In the genomic region with DNA sequence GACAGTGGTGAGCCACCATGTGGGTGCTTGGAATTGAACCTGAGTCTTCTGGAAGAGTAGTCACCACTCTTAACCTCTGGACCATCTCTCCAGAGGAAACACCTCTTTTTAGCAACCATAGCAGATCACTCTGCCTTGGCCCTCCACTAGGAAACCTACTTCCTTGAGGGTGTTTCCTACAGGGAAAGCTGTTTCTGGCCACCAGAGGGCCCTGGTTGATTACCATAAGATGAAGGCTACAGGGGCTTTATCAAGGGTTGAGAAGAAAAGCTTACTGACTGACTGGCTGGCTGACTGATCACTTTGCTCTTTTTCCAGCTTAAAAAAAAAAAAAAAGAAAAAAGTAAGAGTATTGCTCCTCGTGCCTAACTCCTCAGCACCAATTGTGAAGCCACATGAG, we compare ENCODE assay signal across 8 mouse cellular contexts. TPM values are rescaled to one million over a fixed set of nuclear protein-coding genes. Genes with fewer than 3 reads are reported as not detected.
DNase-seq lines count a peak whose midpoint lies in the region; ATAC-seq and TF ChIP-seq lines count a peak whose summit lies in the region.

No protein-coding gene starts in this region.

- no peak overlapping the region for H3K4me2 ChIP-seq in stomach, embryonic 16.5 days (ENCODE audit: low read depth, low read length)

- DNase-seq in 416B (ENCODE audit: low read depth): peak; percentile 93
- DNase-seq in adrenal gland, adult 2 months: peak; percentile 77
- DNase-seq in embryo, embryonic 11 days: peak; percentile 87
- DNase-seq in heart, adult 18-20 months: peak; percentile 88 to 89
- peak; percentile 87 for DNase-seq in kidney, adult 2 months
- peak; percentile 85 for DNase-seq in left cerebral cortex, postnatal 4 days
- peak; percentile 78 for DNase-seq in naive thymus-derived CD4-positive, alpha-beta T cell, adult 2 months (ENCODE audit: low read depth)

- no peak overlapping the region for H3K4me3 ChIP-seq in kidney, adult 2 months (ENCODE audit: insufficient read depth, low read depth, low read length)
- H3K4me3 ChIP-seq in stomach, embryonic 16.5 days (replicated peaks; ENCODE audit: low read length): no peak overlapping the region

- no peaks in the 10 kb centered on the region for H3K9me3 ChIP-seq in stomach, embryonic 16.5 days (replicated peaks; ENCODE audit: control insufficient read depth, low read length)

- 0 out of 2 replicates have a peak, but pooled peaks cover 3% of the 10 kb centered on the region for H3K4me1 ChIP-seq in kidney, adult 2 months (ENCODE audit: control insufficient read depth, insufficient read depth, low read length)
- no peaks in the 10 kb centered on the region for H3K4me1 ChIP-seq in stomach, embryonic 16.5 days (ENCODE audit: control insufficient read depth, insufficient read depth, low read length)

- TF ChIP-seq CTCF in kidney, adult 2 months (conservative IDR thresholded peaks at IDR 0.05; ENCODE audit: insufficient read depth, insufficient read length, low read depth, low read length): peak; percentile 57

- no peak for TF ChIP-seq POLR2A in kidney, adult 2 months (IDR thresholded peaks at IDR 0.05; ENCODE audit: low read depth, low read length)

- ATAC-seq in stomach, embryonic 16.5 days (ENCODE audit: insufficient read depth, low FRiP score): peak; percentile 54; the same call in 1 of the 2 replicates

- intact Hi-C loops in left cerebral cortex, postnatal 4 days (cut with DNase I): loop anchor here (5.0 to 10.0 kb wide), 3 partner anchors 229 to 689 kb away; no protein-coding TSS in a partner anchor

- H3K36me3 ChIP-seq in kidney, adult 2 months (ENCODE audit: control insufficient read depth, insufficient read depth, low read length): no peaks in the 10 kb centered on the region
- H3K36me3 ChIP-seq in stomach, embryonic 16.5 days (ENCODE audit: control insufficient read depth, insufficient read depth, low read length): no peaks in the 10 kb centered on the region

- H3K9ac ChIP-seq in stomach, embryonic 16.5 days (ENCODE audit: low read length): no peak overlapping the region

- H3K27me3 ChIP-seq in kidney, adult 2 months (replicated peaks; ENCODE audit: control insufficient read depth, insufficient read depth, low read length): no peaks in the 10 kb centered on the region
- no peaks in the 10 kb centered on the region for H3K27me3 ChIP-seq in stomach, embryonic 16.5 days (ENCODE audit: control insufficient read depth, insufficient read depth, low read length)

- no peak overlapping the region for H3K27ac ChIP-seq in kidney, adult 2 months (ENCODE audit: insufficient read depth, low read depth, low read length)
- no peak overlapping the region for H3K27ac ChIP-seq in stomach, embryonic 16.5 days (ENCODE audit: low read length)

- 11% methylated on average over 1 of the region's 1 CpGs for WGBS in kidney, adult 2 months
- 3% methylated on average over 1 of the region's 1 CpGs for WGBS in stomach, embryonic 16.5 days

RNA-seq across cellular contexts. Expression of a gene that starts 34.6 kb away (rescaled TPM):
- under 1 TPM; 0.26 to 0.48 TPM for total RNA-seq in adrenal gland, adult 2 months (2021)
- 0.03 and 0.19 TPM in 2 replicates for polyA plus RNA-seq in adrenal gland, adult 2 months (2012; rRNA removed)
- total RNA-seq in heart, adult 18-20 months (2021): under 1 TPM in 1 of 2 experiments, not detected in 1; 0.05 TPM
- 0.04 and 0.09 TPM in 2 replicates for polyA plus RNA-seq in kidney, adult 2 months (2012; rRNA removed)
- 10 to 100 TPM; 20.7 to 21.2 TPM for total RNA-seq in left cerebral cortex, postnatal 4 days (2021)
- 0.29 and 0.34 TPM in 2 replicates for polyA plus RNA-seq in stomach, embryonic 16.5 days (2015; fragmentation: Nextera tagmentation; extraction: Ambion mirVana)

RNA-seq across cellular contexts. Expression of a gene that starts 35.0 kb away (rescaled TPM):
- total RNA-seq in adrenal gland, adult 2 months (2021): not detected
- 0.10 TPM in 1 of 2 replicates, not detected in the other for polyA plus RNA-seq in adrenal gland, adult 2 months (2012; rRNA removed)
- total RNA-seq in heart, adult 18-20 months (2021): under 1 TPM; 0.20 to 0.31 TPM
- not detected in 2 replicates for polyA plus RNA-seq in kidney, adult 2 months (2012; rRNA removed)
- under 1 TPM; 0.28 to 0.76 TPM for total RNA-seq in left cerebral cortex, postnatal 4 days (2021)
- polyA plus RNA-seq in stomach, embryonic 16.5 days (2015; fragmentation: Nextera tagmentation; extraction: Ambion mirVana): 0.19 and 0.26 TPM in 2 replicates

Comparison
In these comparisons a context has a peak if more than half of its experiments do, and no peak if none do; other contexts are left out.
1. RNA of a gene that starts 34.6 kb away (total RNA-seq): 20.7 to 21.2 TPM in left cerebral cortex, postnatal 4 days; 0.26 to 0.48 TPM in adrenal gland, adult 2 months and 0.05 TPM in heart, adult 18-20 months; every median in the first group is over 10 times any median in the second.
2. Peak in every context shown above with its lines, with median percentiles within 50 percentile points of each other: DNase-seq.